Mouse (Mus musculus) urinary bladder, postnatal 36 days (tissue): ENCODE data around the gene Trp53.
"Not testable (repeated sequence)": the region's sequence is repeated elsewhere in the genome, so short reads cannot be mapped to it uniquely, and the experiment has no call there.

Source experiments
- DNase-seq, 2 experiments: peaks; one replicate each; pipeline ENCODE4 v3.0.0; 2022; ENCODE audit warnings: low spot score in 2 of 2, mixed read lengths in 1 of 2

Trp53 gene

DNA sequence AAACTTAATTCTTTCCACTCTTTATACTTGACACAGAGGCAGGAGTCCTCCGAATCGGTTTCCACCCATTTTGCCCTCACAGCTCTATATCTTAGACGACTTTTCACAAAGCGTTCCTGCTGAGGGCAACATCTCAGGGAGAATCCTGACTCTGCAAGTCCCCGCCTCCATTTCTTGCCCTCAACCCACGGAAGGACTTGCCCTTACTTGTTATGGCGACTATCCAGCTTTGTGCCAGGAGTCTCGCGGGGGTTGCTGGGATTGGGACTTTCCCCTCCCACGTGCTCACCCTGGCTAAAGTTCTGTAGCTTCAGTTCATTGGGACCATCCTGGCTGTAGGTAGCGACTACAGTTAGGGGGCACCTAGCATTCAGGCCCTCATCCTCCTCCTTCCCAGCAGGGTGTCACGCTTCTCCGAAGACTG lies at the start of gene Trp53, which contains the start of gene Wrap53:
Trp53 (plus strand) TSS at position 269 of the 424 bp plus-strand sequence.
Wrap53 (minus strand) TSS at position 165 of the 424 bp plus-strand sequence.
- DNase-seq, result peak; percentile 85 to 89

DNA sequence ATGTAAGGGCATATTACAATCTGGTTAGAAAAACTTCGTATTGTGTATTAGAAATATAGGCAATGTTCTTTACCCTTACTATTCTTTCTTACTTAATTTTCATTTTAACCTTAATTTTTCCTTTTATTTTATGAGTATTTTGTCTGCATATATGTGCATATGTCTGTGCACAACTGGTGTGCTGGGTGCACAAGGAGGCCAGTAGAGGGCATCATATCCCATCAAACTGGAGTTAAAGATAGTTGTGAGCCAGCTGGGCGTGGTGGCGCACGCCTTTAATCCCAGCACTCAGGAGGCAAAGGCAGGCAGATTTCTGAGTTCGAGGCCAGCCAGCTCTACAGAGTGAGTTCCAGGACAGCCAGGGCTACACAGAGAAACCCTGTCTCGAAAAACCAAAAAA lies 49.4 kb upstream of the Trp53 start:
- not testable (repeated sequence) for DNase-seq

DNA sequence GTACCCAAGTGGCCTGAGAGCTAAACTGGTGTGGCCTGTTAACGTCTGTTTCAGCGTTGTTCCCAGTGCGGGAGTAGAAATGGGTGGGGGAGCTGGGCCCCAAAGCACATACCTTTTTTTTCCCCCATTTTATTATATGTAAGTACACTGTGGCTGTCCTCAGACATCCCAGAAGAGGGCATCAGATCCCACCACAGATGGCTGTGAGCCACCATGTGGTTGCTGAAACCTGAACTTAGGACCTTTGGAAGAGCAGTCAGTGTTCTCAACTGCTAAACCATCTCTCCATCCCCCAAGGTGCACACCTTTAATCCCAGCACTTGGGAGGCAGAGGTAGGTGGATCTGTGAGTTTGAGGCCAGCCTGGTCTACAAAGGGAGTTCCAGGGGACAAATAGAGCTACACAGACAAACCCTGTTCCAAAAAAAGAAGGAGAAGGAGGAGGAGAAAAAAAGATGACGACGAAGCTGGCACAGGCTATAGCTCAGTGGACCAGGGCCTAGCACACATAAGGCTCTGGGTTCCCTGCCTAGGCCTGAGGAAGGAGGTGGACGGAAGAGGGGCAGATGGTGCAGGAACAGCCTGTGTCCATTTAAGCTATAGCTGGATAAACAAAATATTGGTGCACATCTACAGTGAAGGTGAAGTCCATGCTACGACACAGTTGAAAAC lies 47.5 kb upstream of the Trp53 start:
- no peak for DNase-seq

DNA sequence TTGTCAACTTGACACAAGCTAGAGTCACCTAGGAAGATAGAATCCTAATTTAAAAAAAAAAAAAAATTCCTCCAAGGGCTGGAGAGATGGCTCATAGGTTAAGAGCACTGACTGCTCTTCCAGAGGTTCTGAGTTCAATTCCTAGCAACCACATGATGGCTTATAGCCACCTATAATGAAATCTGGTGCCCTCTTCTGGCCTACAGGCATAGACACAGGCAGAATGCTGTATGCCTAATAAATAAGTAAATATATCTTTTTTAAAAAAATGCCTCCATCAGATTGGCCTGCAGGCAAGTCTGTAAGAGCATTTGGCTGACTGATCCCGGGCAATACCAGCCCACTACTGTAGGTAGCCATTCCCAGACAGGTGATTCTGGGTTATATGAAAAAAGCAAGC lies 45.2 kb upstream of the Trp53 start:
- no peak for DNase-seq

DNA sequence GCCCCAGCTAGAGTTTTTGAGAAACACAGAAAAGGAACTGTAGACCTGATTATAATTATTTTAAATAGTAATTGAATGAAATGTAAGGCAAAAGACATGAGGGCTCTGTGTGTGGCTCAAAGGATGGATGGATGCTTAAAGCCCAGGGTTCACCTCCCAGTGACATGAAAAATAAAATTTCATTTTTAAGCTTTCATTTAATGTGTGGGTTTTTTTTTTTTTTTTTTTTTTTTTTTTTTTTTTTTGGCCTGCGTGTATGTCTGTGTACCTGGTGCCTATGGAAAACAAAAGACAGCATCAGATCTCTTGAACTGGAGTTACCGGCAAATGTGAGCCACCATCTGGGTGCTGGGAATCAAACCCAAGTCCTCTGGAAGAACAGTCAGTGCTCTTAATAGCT lies 39.5 kb upstream of the Trp53 start:
- no peak for DNase-seq

DNA sequence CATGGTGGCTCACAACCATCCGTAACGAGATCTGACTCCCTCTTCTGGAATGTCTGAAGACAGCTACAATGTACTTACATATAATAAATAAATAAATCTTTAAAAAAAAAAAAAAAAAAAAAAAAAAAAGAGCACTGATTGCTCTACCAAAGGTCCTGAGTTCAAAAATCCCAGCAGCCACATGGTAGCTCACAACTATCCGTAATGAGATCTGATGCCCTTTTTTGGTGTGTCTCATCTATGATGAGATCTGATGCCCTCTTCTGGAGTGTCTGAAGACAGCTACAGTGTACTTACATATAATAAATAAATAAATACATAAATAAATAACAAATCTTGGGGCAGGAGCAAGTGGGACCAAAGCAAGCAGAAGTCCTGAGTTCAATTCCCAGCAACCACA lies 38.4 kb upstream of the Trp53 start:
- DNase-seq, result not testable (repeated sequence)

DNA sequence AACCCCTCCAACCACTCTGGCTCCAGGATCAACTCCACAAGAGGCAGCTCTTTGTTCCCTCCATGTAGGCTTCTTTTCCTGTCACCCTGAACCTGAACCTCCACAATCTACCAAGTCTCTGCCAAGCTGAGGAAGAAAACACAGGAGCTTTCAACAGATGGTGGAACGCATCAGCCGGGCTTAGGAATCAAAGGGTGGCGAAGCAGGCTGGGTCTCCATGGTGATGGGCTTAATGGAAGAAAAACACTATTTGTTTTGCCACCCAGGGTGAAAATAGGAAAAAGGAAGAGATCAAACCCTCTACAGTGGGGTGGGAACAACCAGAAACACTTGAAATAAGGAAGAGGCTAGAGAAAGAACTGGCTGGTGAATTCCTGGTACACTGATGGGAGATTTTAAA lies 36.6 kb upstream of the Trp53 start:
- no peak for DNase-seq

DNA sequence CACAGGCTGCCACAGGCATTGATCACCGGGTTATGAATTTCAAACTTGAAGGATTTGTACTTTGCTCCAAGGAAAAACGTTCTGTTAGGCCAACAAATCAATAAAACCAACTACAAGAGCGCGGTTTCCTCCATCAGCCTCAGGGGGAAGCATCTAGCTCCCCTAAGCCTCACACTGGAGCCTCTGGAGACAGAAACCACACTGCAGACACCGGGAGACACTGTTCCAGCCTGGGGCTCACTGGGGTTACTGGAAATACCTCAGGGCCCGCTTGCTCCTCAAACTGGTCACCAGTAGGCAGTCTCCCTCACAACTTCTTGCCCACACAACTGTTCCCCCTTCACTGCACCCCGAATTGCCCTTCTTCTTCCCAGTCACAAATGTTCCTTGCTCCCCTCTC lies 34.2 kb upstream of the Trp53 start:
- DNase-seq, result no peak

DNA sequence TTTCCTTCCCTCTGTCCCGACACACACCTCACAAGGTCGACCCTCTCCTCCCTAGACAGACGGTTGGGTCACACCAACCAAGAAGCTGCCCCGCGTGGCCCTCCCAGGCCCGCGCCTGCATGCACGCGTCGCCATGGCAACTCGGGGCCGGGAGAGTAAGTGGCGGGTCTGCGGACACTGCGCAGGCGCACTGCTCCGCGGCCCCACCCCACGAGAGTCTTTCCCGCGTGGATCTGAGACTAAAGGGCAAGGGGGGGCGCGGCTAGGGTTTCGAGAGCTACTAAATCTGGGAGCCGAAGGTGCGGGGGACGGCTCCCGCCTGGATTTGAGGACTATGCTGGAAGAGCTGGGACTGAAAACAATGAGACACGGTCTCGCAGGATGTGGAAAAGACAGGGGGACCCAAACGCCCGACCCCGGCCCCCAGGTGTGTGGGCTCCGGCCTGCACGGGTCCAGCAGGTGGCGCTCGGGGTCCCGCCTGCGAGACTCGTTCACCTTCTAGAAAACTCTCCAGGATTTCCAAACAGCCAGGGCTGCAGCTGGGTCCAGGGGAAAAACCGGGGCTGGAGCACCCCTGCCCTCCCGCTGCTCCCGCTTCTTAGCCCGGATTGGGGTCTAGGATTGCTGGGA lies 33.6 kb upstream of the Trp53 start:
- DNase-seq, result peak; percentile 52 to 67

DNA sequence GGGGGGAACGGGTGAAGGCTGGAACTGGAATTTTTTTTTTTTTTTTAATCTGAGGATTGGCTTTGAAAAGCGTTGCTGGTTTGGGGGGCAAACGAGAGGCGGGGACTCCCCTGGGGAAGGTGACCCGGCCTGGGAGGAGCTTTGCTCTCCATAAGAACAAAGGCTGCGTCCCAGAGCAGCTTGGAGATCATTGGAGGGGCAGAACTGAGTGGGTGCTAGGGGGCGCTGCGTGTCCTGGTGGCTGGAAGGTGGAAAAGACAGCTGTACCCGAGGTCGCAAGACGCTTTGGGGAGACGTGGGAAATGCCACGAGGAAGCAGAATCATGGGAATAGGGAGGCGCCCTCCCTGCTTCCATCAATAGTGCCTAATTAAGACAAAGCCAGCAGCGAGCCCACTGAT lies 33.1 kb upstream of the Trp53 start:
- DNase-seq, result peak; percentile 19 to 33

DNA sequence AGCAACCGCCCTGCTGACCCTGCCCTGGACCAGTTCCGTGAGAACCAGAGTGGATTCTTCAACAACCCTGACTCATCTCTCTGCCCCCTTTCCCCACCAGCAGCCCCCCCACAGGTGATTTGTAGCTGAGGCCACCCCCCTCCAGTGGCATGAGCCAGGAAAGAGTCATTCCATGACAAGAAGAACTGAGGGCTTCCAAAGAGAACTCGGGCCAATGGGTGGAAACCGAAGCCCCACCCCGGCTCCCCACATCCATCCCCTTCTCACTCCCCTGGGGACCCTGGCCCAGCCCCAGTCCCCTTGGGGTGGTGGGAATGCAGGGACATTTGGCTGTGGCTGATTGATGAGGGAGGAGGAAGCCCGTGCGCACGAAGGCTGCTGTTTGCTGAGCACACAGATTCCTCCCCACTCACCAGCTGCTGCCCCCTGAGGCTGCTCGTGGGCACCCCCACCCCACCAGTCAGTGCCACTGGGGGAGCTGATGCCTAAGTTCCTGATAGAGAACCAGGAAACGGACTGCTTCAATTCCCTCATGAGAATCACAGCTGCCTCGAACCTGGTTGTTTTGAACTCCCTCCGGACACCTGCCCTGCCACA lies 31.0 kb upstream of the Trp53 start, which contains the start of gene Dnah2:
Dnah2 (minus strand) TSS at position 51 of the 597 bp plus-strand sequence.
- no peak for DNase-seq

DNA sequence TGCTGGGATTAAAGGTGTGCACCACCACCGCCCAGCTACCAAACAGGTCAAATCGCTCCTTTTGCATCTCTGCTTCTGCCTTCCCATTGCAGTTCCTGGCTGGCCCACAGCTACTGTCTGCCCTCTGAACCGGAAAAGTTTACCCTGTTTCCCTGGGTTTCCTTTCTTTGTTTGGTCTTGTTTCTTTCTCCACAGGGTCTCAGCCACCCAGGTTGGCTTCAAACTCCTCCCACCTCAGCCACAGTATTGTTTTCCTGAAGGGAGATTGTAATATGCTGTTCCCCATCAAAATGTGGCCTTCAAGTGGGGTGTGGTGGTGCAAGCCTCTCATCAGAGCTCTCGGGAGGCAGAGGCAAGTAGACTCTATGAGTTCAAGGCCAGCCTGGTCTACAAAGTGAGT lies 28.8 kb upstream of the Trp53 start:
- DNase-seq, result no peak

DNA sequence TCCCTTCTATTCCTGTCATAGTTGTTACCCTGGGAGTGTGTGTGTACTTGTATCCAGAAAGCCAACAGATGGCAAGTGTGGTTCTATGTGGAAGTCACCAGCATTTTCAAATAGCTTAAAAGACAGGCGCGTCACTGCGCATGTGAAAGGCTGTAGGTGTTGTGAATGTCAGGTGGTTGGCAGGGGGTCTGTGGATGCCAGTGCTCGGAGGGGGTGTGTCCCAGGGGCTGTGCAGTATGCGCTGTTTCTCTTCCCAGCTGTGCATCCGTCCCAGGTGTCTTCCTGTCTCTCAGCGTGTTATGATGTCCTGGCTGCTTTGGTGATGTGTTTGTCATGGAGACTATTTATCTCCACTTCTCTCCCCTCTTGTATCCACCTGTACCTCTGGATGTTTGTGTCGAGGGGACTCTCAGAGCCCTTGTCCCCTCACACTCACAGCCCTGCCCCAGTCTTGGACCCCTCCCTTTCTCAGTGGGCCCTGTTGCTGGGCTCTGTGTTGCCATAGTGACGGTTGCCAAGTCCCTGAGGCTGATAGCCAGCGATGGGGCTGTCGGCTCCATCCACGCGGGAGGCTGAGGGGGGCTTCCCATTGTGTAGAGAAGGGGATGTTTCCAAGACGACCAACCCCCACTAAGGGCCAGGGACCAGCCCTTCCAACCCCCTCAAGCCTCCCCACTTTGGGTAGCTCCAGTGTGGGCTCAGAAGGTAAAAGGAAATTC lies 27.4 kb upstream of the Trp53 start:
- no peak for DNase-seq

DNA sequence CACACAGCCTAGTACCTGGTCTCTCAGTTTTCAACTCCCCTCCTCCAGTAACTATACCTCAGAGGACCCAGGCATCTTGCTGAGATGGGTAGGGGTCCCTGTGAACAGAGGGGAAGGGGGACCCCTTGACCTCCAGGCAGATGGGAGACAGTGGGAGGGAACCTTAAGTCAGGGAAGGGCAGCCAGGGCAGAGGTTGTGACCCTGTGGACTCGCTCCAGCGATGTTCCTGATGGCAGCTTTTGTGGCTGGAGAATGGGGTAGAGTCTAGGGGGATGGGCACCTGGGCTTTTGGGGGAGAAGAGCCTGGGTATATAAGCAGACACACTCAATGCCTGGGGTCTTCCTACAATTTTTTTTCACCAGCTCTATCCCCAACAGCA lies 26.8 kb upstream of the Trp53 start:
- DNase-seq, result no peak

DNA sequence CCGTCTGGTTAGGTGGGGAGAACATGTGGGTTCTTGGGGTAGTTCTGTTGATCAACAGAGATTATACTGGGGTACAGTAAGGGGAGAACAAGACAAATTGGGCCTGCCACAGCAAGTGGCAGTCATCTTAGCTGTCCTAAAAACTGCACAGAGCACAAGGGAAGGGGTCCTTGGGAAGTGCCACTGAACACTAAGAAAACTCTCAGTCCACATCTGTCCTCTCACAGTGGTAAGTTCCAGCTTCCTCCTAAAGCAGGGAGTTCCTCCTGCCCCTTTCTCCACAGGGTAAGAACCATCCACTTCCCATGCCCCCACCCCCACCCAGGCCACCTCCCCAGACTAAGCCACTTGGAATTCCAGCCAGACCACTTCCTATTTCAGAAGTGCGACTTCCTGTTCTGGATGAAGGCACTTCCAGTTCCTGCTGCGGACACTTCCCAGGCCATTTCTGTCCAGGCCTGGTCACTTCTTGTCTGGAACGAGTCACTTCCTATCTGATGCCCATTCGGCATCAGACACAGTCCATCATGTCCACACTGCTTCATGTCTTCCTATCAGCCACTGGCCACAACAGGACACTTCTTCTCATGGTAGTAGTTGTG lies 25.5 kb upstream of the Trp53 start:
- no peak for DNase-seq

DNA sequence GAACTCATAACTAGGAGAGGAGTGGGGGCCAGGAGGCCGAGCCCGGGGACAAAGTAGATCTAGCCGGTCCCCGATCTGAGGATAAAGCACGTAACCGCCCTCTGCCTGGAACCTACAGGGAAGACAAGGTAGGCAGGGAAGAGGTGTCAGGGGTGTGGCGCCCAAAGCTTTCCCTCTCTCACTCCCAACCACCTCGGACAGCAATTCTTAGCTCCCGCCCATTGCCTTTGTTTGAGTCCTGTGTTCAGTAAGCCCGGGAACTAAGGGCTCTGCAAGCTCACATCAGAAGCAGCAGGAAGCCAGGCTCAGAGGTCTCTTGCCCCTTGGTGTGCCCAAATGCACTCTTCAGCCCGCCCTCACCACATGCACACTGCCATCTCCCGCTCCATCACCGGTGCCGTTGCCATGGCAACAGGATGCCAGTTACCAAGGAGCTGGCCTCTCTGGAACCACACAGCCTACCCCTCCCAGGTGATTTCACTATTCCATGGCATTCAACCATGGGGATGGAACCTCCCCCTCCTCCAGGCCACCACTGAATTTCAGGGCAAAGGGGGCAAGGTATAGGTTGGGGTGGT lies 22.7 kb upstream of the Trp53 start:
- no peak for DNase-seq

DNA sequence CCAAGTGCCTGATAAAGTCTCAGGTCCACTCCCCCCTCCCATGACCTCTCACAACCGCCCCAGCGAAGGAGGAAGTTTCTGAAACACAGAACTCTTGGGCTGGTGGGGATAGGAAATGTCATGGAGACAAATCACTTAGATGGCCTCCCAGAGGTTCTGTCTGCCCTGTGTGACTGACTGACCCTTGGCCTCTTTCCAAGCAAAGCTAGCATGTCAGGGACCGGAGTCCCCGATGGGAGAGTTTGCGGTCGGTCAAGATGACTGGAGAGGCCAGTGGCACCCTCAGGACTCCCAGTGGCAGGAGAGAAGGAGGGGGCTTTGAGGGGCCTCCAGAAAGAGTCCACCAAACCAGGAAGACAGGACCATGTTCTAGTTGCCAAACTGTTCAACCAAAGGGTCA lies 21.4 kb upstream of the Trp53 start:
- DNase-seq, result no peak

DNA sequence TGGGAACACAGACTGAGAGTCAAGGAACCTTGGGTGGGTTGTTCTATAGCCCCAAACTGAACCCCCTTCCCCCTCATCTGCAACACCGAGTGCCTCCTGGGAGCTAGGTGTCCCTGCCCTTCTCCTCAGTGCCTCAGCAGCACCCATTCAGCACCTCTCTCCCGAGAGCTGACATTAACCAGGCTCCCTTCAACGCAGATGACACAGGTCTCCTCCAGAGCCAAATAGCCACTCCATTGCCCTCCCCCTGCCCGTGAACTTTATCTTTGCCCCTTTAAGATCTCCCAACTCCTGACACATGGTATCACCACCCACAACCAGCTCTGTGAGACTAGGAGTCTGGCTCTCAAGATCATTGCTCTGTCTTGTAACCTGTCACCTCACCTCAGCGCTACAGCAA lies 21.0 kb upstream of the Trp53 start:
- DNase-seq, result no peak

DNA sequence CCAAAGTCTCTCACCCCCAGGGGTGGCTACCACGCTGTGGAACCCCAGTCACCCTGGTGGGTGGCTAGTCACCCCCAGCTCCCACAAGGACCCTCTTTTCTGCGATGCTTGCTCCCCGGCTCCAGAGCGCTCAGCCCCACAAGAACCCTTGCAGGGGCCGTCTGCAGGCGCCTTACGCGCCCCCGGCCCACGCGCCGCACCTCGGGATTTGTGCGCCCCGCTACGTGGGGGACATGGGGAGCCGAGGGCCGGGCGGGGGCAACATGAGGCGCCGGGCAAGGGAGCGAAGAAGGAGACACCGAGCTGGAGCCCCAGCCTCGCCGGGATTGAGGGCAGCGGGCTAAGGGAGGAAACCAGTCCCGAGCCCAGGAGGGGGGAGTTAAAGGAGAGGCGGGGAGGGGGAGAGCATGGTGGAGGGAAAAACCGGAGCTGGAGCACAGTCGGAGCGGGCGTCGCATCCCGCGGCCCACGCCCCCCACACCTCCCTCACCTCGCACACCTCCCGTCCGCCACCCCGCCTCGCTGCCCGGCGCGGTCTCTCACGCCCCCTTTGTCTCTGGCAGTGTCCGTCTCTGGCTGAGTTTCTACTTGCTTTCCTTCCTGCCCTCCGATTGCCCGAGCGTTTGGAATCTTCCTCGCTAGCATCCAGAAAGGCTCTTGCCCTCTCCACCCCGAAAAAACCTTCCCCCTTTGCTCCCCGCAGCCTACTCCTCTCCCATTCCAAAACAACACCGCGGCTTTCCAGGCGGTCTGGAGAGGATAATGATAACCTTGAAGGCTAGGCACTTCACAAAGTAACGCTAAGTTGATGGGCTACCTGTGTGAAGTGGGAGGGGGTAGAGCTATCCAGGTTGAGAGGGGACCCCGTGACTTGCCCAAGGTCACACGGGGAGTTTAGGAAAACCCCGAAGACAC lies 20.1 kb upstream of the Trp53 start, which contains the start of gene Efnb3:
Efnb3 (minus strand) TSS at position 355 of the 915 bp plus-strand sequence.
- no peak for DNase-seq
